Mouse (Mus musculus): Measurements from ENCODE around the gene B230217C12Rik. TPM values are rescaled to one million over a fixed set of nuclear protein-coding genes. Genes with fewer than 3 reads are reported as not detected.
"Not testable (repeated sequence)": the region's sequence is repeated elsewhere in the genome, so short reads cannot be mapped to it uniquely, and the experiment has no call there.

The B230217C12Rik gene
- total RNA-seq, 2 experiments from 2014 or later = 1.00 to 1.4 TPM

GRCm38 (mm10) chr11:97822840-97823603 is 17.6 kb upstream of the B230217C12Rik start:
- no peak for DNase-seq
- intact Hi-C loops (cut with DNase I) = loop anchor here (2.0 kb wide), 1 partner anchor 22 kb away; no protein-coding TSS in a partner anchor

- intact Hi-C loops (cut with DNase I) = loop anchor here (2.0 kb wide), 1 partner anchor 17 kb away; the partner anchor contains the start of gene B230217C12Rik
- no peak for DNase-seq
Measured at GRCm38 (mm10) chr11:97824168-97824567, 16.4 kb upstream of the B230217C12Rik start.

DNA sequence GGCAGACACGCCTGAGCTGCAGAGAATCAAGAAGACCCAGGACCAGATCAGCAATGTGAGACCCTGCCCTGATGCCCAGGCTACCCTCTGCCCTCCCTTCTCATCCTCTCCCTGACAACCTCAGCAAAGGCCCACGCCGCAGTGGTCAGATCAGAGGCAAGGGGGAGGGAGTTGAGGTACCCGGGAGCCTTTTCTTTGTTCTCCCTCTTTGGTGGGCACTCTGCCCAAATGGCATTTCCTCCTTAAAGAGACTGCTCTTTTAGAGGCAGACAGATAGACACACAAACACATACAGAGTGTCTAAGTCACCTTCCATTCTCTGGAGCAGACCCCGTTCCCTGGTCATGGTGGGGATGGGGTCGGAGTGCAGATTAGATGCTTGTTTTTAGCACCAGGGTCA is 15.7 kb upstream of the B230217C12Rik start:
- intact Hi-C loops (cut with DNase I) = loop anchor here (2.0 kb wide), 1 partner anchor 16 kb away; the partner anchor contains the start of gene B230217C12Rik
- DNase-seq = no peak

DNA sequence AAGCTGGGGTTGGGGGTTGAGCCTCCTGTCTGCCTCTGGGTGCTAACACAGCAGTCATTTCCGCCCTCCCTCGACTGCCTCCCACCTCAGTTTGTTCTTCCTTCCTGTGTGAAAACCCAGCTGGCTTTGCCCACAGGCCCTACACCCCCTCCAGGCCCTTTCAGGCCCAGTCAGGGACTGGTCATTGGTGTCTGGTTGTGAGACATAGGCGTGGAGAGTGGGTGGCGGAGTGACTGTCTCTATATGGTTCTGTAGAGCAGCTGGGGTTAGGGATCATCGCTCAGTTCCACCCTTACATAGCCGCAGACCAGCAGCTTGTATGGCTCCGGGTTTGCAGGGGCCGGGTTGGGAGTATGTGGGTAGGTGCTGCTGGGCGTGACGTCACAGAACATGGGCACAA is 15.3 kb upstream of the B230217C12Rik start:
- no peak for DNase-seq
- intact Hi-C loops (cut with DNase I) = loop anchor here (2.0 kb wide), 1 partner anchor 16 kb away; the partner anchor contains the start of gene B230217C12Rik

- DNase-seq = no peak
- intact Hi-C loops (cut with DNase I) = loop anchor here (2.0 kb wide), 1 partner anchor 15 kb away; the partner anchor contains the start of gene B230217C12Rik
Measured at GRCm38 (mm10) chr11:97825971-97826370, 14.6 kb upstream of the B230217C12Rik start.

DNA sequence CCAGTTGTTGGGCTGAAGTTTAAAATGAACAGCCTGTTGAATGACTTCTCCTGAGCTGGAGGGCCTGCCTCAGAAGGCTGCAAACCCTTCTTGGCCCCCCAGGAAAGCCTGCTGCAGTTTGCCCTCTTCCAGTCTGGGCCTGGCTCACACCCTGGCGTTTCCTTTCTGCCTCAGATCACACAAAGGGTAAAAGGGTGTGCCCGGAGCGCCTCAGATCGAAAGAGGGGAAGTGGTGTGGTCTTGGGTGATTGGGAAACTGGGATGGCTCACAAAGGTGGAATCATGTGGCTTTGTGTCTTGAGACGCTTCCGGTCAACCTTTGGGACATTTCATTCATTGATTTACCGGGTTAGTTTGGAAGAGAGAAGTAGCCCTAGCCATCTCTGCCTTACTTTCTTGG is 14.2 kb upstream of the B230217C12Rik start:
- no peak for DNase-seq
- intact Hi-C loops (cut with DNase I) = no loop called here

- intact Hi-C loops (cut with DNase I) = no loop called here
- no peak for DNase-seq
Measured at GRCm38 (mm10) chr11:97827654-97828053, 12.9 kb upstream of the B230217C12Rik start.

- intact Hi-C loops (cut with DNase I) = no loop called here
- DNase-seq = peak in 1 of 2 experiments; percentile 1
Measured at GRCm38 (mm10) chr11:97829365-97829764, 11.2 kb upstream of the B230217C12Rik start.

DNA sequence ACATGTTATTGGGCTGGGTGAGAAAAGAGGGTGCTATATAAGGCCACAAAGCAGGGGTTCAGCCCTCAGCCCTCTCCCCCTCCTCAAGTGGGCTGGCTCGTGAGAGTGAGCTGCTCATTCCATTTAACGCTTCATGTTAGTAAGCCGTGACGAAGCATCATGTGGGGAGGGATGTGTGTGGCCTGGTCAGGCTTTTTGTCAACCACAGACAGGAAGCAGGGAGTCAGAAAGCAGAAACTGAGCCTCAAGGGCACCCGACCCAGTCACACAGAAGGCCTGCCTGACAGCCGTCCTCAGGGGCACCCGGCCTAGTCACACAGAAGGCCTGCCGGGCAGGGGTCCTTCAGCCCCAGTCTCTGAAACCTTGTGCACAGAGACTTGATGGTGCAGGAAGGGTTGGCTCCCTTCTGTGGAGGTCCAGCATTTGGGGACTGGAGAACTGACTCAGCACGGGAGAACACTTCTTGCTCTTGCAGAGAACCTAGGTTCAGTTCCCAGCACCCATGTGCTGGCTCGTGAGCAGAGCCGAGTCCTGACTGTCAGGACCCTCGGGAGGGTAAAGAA is 10.6 kb upstream of the B230217C12Rik start:
- intact Hi-C loops (cut with DNase I) = no loop called here
- peak in 1 of 2 experiments; percentile 24 for DNase-seq

- intact Hi-C loops (cut with DNase I) = no loop called here
- DNase-seq = peak in 1 of 2 experiments; percentile 12
Measured at GRCm38 (mm10) chr11:97830501-97830900, 10.1 kb upstream of the B230217C12Rik start.

DNA sequence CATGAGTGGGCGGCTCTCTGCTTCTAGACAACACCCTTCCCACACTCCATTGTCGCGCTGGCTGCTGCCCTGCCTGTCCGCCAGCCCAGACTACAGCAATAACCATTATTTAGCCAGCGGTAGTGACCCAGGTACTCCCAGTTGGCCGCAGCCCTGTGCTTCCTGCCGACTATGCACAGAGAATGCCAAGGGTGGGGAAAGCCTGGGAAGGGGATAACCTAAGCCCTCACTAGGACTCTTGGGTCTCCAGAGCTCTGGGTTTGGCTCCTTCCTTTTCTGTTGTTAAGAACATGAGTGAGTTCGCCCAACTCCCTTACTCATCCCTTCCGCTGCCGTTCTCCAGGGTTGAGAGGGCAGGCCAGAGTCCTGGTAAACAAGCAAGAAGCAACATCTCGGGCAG is 8.6 kb upstream of the B230217C12Rik start:
- peak in 1 of 2 experiments; percentile 53 for DNase-seq
- intact Hi-C loops (cut with DNase I) = no loop called here

- no peak for DNase-seq
- intact Hi-C loops (cut with DNase I) = no loop called here
Measured at GRCm38 (mm10) chr11:97833352-97833751, 7.2 kb upstream of the B230217C12Rik start.

- intact Hi-C loops (cut with DNase I) = no loop called here
- DNase-seq = no peak
Measured at GRCm38 (mm10) chr11:97836541-97836940, 4.0 kb upstream of the B230217C12Rik start.

DNA sequence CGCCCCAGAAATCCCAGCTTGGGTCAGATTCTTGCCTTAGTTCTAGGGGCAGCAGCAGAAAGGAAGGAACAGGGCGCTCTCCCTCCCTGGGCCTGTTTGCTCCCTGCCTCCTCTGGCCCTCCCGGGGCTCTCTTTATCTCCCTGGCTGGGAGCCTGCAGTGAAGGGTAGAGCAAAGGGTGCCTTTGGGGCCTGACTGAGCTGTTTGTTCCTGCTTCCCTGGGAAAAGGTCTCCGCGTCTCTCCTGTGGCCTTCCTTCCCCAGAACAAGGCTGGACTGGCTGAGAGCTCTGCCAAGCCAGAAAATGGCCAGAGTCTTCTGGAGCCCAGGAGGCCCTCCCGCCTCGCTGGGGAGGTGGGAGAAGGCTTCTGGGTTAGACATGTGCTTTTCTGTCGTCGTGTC is 3.5 kb upstream of the B230217C12Rik start:
- intact Hi-C loops (cut with DNase I) = not testable (repeated sequence)
- peak in 1 of 2 experiments; percentile 39 for DNase-seq

DNA sequence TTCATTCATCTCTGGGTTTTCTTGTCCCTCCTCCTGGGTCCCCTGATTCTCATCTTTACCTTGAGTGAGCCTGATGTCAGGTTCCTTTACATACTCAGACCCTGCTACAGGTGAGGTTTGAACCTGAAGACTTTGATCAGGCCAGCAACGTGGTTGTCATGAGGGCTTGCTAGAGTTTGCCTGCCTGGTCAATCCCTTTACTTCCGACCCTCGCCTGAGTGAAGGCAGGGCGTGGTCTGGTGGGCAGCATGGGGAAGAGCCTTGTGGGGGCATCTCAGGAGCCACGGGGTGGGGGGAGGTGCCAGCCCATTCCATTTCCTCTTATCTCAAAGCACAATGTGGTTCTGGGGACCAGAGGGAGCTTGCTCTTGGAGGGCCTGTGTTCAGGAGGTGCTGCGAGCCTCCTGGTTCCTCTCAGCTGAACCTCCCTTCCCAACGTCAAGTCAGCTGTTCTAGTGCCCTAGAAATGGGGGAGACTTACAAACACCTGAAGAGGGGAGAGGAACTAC is 2.9 kb upstream of the B230217C12Rik start:
- intact Hi-C loops (cut with DNase I) = no loop called here

GRCm38 (mm10) chr11:97838779-97839440 is 1.7 kb upstream of the B230217C12Rik start:
- no peak for DNase-seq
- intact Hi-C loops (cut with DNase I) = no loop called here

More for the DNA sequence above, 2.9 kb upstream of the B230217C12Rik start:
- no peak for DNase-seq

DNA sequence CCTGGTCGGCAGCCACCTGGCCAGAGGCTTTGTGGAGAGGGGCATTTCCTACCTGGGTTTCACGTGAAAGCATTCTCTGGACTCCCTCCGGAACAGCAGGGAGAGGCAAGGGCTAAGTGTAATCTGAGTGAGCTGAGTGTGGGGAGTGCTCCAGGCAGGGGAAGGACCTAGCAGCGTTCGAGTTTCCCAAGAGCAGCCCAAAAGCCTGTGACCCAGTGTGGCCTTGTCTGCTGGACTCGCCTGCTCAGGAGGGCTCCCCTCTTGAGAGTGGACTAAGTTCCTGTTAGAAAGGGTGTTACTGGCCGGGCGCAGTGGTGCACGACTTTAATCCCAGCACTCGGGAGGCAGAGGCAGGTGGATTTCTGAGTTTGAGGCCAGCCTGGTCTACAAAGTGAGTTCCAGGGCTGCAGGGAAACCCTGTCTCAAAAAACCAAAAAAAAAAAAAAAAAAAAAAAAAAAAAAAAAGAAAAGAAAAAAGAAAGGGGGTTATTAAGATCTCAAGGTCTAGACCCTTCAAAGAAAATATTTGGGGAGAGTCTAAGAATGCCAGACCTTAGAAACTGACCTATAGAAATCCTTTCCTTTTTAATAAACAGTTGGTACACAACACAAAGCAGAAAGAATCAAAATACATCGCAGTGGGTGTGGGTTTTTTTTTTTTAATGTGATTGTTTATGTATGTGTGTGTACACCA is 992 bp upstream of the B230217C12Rik start:
- DNase-seq = no peak

DNA sequence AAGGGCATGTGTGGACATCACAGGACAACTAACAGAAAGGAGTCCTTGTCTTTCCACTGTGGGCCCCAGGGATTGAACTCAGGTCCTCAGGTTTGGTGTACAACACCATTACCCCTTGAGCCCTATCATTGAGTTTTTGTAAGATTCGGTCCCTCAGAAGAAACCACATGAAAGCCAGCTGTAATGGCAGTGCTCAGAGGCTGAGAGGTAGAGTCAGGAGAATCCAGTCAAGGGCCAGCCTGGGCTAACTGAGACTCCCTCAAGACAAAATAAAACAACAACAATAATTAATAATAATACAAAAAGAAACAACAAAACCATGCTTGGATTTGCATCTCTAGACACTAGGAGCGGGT is 467 bp upstream of the B230217C12Rik start:
- no peak for DNase-seq
- intact Hi-C loops (cut with DNase I) = loop anchor here (2.0 to 5.0 kb wide), 2 partner anchors 15 to 42 kb away; partner anchors contain the start of gene Fbxo47

More for the DNA sequence above, 992 bp upstream of the B230217C12Rik start:
- intact Hi-C loops (cut with DNase I) = loop anchor here (2.0 to 5.0 kb wide), 2 partner anchors 15 to 43 kb away; partner anchors contain the start of gene Fbxo47

DNA sequence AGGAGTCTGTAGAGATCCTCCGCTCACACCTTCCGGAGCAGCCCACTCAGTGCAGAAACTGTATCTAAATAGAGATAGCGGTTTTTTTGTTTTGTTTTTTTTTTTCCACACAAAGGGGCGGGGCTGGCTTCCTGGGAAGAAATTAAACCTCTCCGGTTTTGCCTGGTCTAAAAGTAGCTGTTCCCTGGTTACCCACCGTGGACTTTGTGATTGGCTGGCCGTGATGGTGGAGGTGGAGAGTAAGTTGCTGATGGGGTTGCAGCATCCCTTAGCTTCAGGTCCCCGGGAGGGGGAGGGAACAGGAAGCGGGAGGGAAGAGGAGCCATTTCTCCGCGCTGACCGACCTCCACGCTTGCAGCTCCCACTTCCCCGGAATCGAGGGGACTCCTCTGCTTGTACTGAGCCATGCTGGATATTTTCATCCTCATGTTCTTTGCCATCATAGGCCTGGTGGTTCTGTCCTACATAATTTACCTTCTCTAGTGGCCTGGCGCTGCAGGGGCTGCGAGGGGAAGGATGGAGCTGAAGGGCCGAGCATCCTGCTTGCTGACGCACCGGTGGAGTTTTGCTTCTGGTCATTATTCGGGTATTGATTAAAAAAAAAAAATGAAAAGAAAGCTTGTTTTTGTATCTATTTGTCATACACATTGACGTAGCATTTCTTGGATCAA is 546 bp downstream of the B230217C12Rik start:
- intact Hi-C loops (cut with DNase I) = loop anchor here (1.0 to 5.0 kb wide), 3 partner anchors 16 to 43 kb away; partner anchors contain the start of genes Fbxo47 and Lasp1
- DNase-seq = peak; percentile 62 to 63

Measured in heart, postnatal 36 days (tissue).